Mouse (Mus musculus): ENCODE measurements at regions not wholly inside any gene's neighbourhood (a gene's known extent, or its start where the extent isn't known, plus 50 kb on each side); places are given as distances from the start of the nearest gene placed in this dataset.
"Not testable (repeated sequence)": the region's sequence is repeated elsewhere in the genome, so short reads cannot be mapped to it uniquely, and the experiment has no call there.

DNA sequence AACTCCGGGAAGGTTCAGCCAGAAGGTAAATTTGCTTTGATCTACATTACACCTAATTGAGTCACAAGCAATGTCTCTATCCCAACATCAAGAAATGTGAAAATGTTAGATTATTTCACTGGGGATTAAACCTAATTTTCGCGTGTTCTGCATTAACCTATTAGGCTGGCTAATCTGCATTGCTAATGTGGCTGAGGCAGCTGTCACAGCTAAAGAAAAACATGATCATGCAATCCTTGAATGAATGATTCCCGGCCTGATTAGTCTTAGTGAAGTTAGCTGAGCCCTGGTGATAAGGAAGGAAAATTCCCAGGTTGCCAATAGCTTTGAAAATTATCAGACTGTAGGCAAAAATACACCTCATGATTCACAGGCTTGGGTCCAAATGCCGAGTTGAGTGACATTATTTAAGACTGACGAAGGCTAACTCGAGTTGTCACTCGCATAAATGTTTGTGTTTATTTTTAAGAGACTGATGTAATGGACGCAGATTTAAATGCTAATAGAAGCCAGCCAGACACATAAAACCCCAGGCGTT is 131.5 kb upstream of the Kiz start:
- H3K36me3 ChIP-seq (replicated peaks), result no peaks in the 10 kb centered on the region
- WGBS (ENCODE audit: insufficient replicate concordance), result 52% methylated on average over 10 of the region's 10 CpGs
- no peak overlapping the region for H3K27ac ChIP-seq (replicated peaks)
- no peaks in the 10 kb centered on the region for H3K4me1 ChIP-seq (replicated peaks)
- no peak overlapping the region for H3K4me3 ChIP-seq (replicated peaks)
- no peak overlapping the region for H3K4me2 ChIP-seq
- no peaks in the 10 kb centered on the region for H3K9me3 ChIP-seq (replicated peaks)
- no peak overlapping the region for H3K9ac ChIP-seq
- H3K27me3 ChIP-seq, result no peaks in the 10 kb centered on the region
- ATAC-seq (ENCODE audit: insufficient read depth), result no peak

DNA sequence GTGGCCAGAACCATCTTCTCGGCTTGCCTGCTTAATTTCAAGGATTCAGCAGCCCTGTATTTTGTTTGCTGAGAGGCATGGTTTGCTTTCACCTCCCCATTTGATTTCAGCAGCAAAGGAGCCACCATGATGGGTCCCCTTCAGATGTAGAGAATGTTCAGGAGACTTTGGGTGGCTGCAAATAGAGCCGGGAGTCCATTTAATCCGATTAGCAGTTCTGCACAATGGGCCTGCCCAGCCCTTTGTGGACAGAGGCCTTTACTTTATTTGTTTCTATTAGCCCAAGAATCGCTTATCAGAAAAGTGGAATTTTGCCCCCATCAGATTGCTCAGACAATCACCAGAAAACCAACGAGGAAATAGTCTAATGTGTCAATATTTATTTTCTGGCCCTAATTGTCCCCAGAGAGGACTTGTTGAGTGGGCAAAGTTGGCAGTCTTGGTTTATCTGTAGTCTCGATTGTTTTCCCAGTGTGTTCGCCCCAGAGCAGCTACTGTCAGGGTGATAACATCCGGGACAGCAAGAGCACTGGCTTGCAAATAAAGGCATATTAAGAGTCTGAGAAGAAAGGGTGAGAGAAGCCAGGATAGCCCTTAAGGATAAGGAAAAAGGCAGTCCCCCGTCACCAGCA is 130.6 kb upstream of the Kiz start:
- no peak overlapping the region for H3K4me2 ChIP-seq
- H3K9me3 ChIP-seq (replicated peaks), result no peaks in the 10 kb centered on the region
- no peaks in the 10 kb centered on the region for H3K4me1 ChIP-seq (replicated peaks)
- ATAC-seq (ENCODE audit: insufficient read depth), result no peak
- H3K9ac ChIP-seq, result no peak overlapping the region
- H3K36me3 ChIP-seq (replicated peaks), result no peaks in the 10 kb centered on the region
- no peaks in the 10 kb centered on the region for H3K27me3 ChIP-seq
- no peak overlapping the region for H3K4me3 ChIP-seq (replicated peaks)
- H3K27ac ChIP-seq (replicated peaks), result no peak overlapping the region
- 42% methylated on average over 9 of the region's 9 CpGs for WGBS (ENCODE audit: insufficient replicate concordance)

- Histone ChIP-seq H3K36me3 (replicated peaks) (no peaks in the 10 kb centered on the region), H3K9ac (no peak overlapping the region), H3K4me1 (replicated peaks) (no peaks in the 10 kb centered on the region), H3K4me3 (replicated peaks) (no peak overlapping the region), H3K9me3 (replicated peaks) (no peaks in the 10 kb centered on the region), H3K27ac (replicated peaks) (no peak overlapping the region), H3K4me2 (no peak overlapping the region), H3K27me3 (no peaks in the 10 kb centered on the region)
- ATAC-seq (ENCODE audit: insufficient read depth), result no peak
Measured at GRCm38 (mm10) chr2:146728693-146729092, 127.0 kb upstream of the Kiz start.

DNA sequence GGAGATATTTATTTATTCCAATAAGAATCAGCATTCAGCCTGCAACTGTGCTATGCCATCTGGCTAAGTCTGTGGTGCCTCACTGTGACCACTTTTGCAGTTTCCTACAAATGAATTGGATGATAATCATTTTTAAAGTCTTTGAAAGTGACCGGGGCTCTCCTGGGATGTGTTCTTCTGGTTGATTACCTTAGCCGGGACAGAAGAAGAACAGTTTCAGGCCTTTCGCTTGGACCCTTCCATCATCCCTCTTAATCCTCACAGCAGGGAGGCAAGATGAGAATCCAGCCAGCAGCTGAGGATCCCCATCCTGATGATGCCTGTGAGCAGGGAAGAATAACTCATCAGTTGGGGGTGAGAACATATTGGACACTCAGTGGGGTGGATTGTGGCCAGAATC is 124.6 kb upstream of the Kiz start:
- H3K4me3 ChIP-seq (replicated peaks), result no peak overlapping the region
- no peak for ATAC-seq (ENCODE audit: insufficient read depth)
- no peaks in the 10 kb centered on the region for H3K9me3 ChIP-seq (replicated peaks)
- no peak overlapping the region for H3K27ac ChIP-seq (replicated peaks)
- no peak overlapping the region for H3K9ac ChIP-seq
- H3K36me3 ChIP-seq (replicated peaks), result no peaks in the 10 kb centered on the region
- H3K4me1 ChIP-seq (replicated peaks), result no peaks in the 10 kb centered on the region
- 67% methylated on average over 3 of the region's 3 CpGs for WGBS (ENCODE audit: insufficient replicate concordance)
- H3K27me3 ChIP-seq, result no peaks in the 10 kb centered on the region
- H3K4me2 ChIP-seq, result no peak overlapping the region

- H3K9ac ChIP-seq; H3K9me3 ChIP-seq (replicated peaks); H3K27ac ChIP-seq (replicated peaks); H3K4me1 ChIP-seq (replicated peaks); H3K4me2 ChIP-seq; H3K36me3 ChIP-seq (replicated peaks); H3K4me3 ChIP-seq (replicated peaks); H3K27me3 ChIP-seq; ATAC-seq (ENCODE audit: insufficient read depth): not testable (repeated sequence)
- WGBS (ENCODE audit: insufficient replicate concordance), result 26% methylated on average over 2 of the region's 2 CpGs
Measured at GRCm38 (mm10) chr2:146732891-146733290, 122.8 kb upstream of the Kiz start.

- Histone ChIP-seq H3K27me3 (no peaks in the 10 kb centered on the region), H3K36me3 (replicated peaks) (no peaks in the 10 kb centered on the region), H3K9me3 (replicated peaks) (no peaks in the 10 kb centered on the region), H3K9ac (no peak overlapping the region), H3K4me3 (replicated peaks) (no peak overlapping the region), H3K4me1 (replicated peaks) (no peaks in the 10 kb centered on the region), H3K4me2 (no peak overlapping the region), H3K27ac (replicated peaks) (no peak overlapping the region)
- WGBS (ENCODE audit: insufficient replicate concordance), result 78% methylated on average over 2 of the region's 2 CpGs
- no peak for ATAC-seq (ENCODE audit: insufficient read depth)
Measured at GRCm38 (mm10) chr2:146744396-146744795, 111.3 kb upstream of the Kiz start.

- H3K36me3 ChIP-seq (replicated peaks), result no peaks in the 10 kb centered on the region
- WGBS (ENCODE audit: insufficient replicate concordance), result 66% methylated on average over 18 of the region's 18 CpGs
- no peaks in the 10 kb centered on the region for H3K27me3 ChIP-seq
- no peak overlapping the region for H3K4me2 ChIP-seq
- H3K4me1 ChIP-seq (replicated peaks), result no peaks in the 10 kb centered on the region
- no peak for ATAC-seq (ENCODE audit: insufficient read depth)
- H3K27ac ChIP-seq (replicated peaks), result no peak overlapping the region
- no peak overlapping the region for H3K4me3 ChIP-seq (replicated peaks)
- H3K9me3 ChIP-seq (replicated peaks), result no peaks in the 10 kb centered on the region
- H3K9ac ChIP-seq, result no peak overlapping the region
Measured at GRCm38 (mm10) chr2:146745012-146745682, 110.5 kb upstream of the Kiz start.

DNA sequence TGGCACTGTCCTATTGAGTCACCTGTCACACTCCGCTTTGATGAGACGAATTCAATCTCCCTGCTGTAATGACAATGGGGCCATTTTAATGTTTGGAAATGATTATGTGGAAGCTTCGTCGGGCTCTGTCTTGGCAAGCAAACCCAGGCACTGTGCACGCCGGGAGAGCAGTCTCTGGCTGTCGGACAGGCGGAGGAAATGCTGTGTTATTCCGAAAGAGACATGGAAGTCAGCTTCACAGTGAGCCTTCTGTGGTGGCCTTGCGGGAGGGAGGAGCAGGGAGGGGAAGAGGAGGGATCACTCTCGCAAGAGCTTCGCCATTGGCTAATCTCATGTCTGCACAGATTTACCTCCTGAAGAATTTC is 110.0 kb upstream of the Kiz start:
- H3K9me3 ChIP-seq (replicated peaks), result no peaks in the 10 kb centered on the region
- H3K4me2 ChIP-seq, result no peak overlapping the region
- 54% methylated on average over 12 of the region's 12 CpGs for WGBS (ENCODE audit: insufficient replicate concordance)
- H3K4me1 ChIP-seq (replicated peaks), result no peaks in the 10 kb centered on the region
- ATAC-seq (ENCODE audit: insufficient read depth), result no peak
- no peak overlapping the region for H3K4me3 ChIP-seq (replicated peaks)
- H3K27ac ChIP-seq (replicated peaks), result no peak overlapping the region
- no peak overlapping the region for H3K9ac ChIP-seq
- no peaks in the 10 kb centered on the region for H3K27me3 ChIP-seq
- no peaks in the 10 kb centered on the region for H3K36me3 ChIP-seq (replicated peaks)

DNA sequence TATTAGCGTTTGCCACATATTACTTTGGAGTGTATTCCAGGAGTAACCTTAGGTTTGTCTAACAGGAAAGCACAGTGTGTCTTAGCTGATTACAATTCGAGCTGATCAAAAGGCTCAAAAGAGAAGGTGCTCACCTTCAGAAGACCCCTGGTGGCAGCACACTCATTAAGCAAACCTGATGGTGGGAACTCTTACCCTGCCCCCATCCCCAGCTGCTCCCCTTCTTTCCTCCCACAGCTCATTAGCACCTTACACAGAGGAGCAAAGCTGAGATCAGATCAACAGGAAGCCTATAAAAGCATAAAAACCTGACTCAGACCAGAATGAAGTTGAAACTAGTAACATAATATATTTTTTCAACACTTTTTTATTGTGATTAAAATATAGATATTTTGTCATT is 101.7 kb upstream of the Kiz start:
- no peak overlapping the region for H3K4me3 ChIP-seq (replicated peaks)
- H3K9me3 ChIP-seq (replicated peaks), result no peaks in the 10 kb centered on the region

DNA sequence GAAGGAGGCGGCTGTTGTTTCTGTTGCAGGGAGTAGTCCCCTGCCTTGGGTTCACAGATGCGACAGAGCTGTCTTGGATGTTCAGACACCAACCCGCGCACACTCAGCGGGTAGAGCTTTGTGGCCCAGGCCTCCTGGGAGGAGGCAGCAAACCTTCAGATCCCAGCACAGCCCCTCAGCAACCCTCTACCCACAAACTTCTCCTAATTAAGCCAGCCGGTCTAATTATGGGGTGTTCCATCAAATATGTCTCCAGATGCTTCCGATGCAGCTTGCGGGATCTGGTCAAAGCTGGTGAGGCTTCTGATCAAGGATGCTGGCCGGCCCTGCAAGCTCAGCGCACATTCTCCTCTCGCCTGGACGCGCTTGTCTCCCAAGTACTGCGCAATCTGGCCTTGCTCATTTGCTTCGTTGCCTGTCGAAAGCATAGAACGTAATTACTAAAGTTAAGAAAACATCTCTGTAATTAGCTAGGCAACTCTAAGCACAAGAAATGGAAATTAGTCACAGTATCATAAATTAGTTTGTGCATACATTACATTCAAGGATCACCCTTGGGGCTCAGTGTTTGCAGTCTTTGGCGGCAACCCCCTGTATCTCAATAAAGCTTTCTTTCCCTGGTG is 92.0 kb upstream of the Kiz start:
- 64% methylated on average over 18 of the region's 18 CpGs for WGBS (ENCODE audit: insufficient replicate concordance)
- Histone ChIP-seq H3K4me1 (replicated peaks) (no peaks in the 10 kb centered on the region), H3K4me2 (no peak overlapping the region), H3K27me3 (no peaks in the 10 kb centered on the region; the same call in 1 of the 2 replicates), H3K9ac (no peak overlapping the region), H3K27ac (replicated peaks) (no peak overlapping the region), H3K9me3 (replicated peaks) (no peaks in the 10 kb centered on the region), H3K36me3 (replicated peaks) (no peaks in the 10 kb centered on the region), H3K4me3 (replicated peaks) (no peak overlapping the region)
- ATAC-seq (ENCODE audit: insufficient read depth), result no peak

More for the DNA sequence above, 101.7 kb upstream of the Kiz start:
- Histone ChIP-seq H3K27me3 (no peaks in the 10 kb centered on the region), H3K36me3 (replicated peaks) (no peaks in the 10 kb centered on the region), H3K4me1 (replicated peaks) (no peaks in the 10 kb centered on the region), H3K4me2 (no peak overlapping the region), H3K9ac (no peak overlapping the region), H3K27ac (replicated peaks) (no peak overlapping the region)
- 22% methylated on average over 2 of the region's 2 CpGs for WGBS (ENCODE audit: insufficient replicate concordance)
- no peak for ATAC-seq (ENCODE audit: insufficient read depth)

GRCm38 (mm10) chr2:146764313-146765255 is 91.1 kb upstream of the Kiz start:
- WGBS (ENCODE audit: insufficient replicate concordance), result 59% methylated on average over 12 of the region's 12 CpGs
- Histone ChIP-seq H3K9ac (no peak overlapping the region), H3K27me3 (no peaks in the 10 kb centered on the region; the same call in 1 of the 2 replicates)

More at GRCm38 (mm10) chr2:146764313-146765255, 91.1 kb upstream of the Kiz start:
- Histone ChIP-seq H3K9me3 (replicated peaks) (no peaks in the 10 kb centered on the region), H3K4me2 (no peak overlapping the region), H3K4me1 (replicated peaks) (no peaks in the 10 kb centered on the region), H3K27ac (replicated peaks) (no peak overlapping the region), H3K36me3 (replicated peaks) (no peaks in the 10 kb centered on the region), H3K4me3 (replicated peaks) (no peak overlapping the region)
- ATAC-seq (ENCODE audit: insufficient read depth), result no peak
